Mouse (Mus musculus) G1E (cell line): ENCODE data around the gene Wdr73. TPM values are rescaled to one million over a fixed set of nuclear protein-coding genes. Genes with fewer than 3 reads are reported as not detected.

Source experiments
- ATAC-seq: 2 replicates; pipeline ENCODE4 v1.8.0; 2016; ENCODE audit warnings: mild to moderate bottlenecking; ENCODE audit not compliant: insufficient number of reproducible peaks, poor library complexity, low FRiP score, severe bottlenecking; ENCODE audit errors: extremely low read depth
- DNase-seq: peaks from one replicate; pipeline ENCODE4 v3.0.0; 2012; ENCODE audit warnings: low spot score
- H3K27me3 ChIP-seq: 2 replicates; pipeline ENCODE4 v1.6.1; 2012; ENCODE audit warnings: mild to moderate bottlenecking, low read length, inconsistent platforms; ENCODE audit not compliant: insufficient read depth
- H3K36me3 ChIP-seq: replicated peaks from 2 replicates; pipeline ENCODE3; 2012; ENCODE audit warnings: mild to moderate bottlenecking, inconsistent platforms
- H3K4me1 ChIP-seq: 2 replicates; pipeline ENCODE4 v1.6.1; 2012; ENCODE audit warnings: low read depth, low read length, inconsistent platforms, mixed read lengths; ENCODE audit not compliant: insufficient read depth
- H3K4me3 ChIP-seq: 2 replicates; pipeline ENCODE4 v1.5.1; 2012; ENCODE audit warnings: low read depth, mild to moderate bottlenecking, inconsistent platforms, low read length, moderate library complexity, mixed read lengths
- H3K9me3 ChIP-seq: replicated peaks from 2 replicates; pipeline ENCODE4 v1.6.1; 2012; ENCODE audit warnings: inconsistent platforms
- CTCF ChIP-seq: IDR thresholded peaks from 2 replicates; pipeline ENCODE4 v1.5.1; 2012; ENCODE audit warnings: low read depth, low read length, inconsistent platforms, mixed read lengths
- GATA1 ChIP-seq: IDR thresholded peaks from 2 replicates; pipeline ENCODE4 v1.6.1; 2012; ENCODE audit warnings: borderline replicate concordance, low read length, inconsistent platforms, mixed read lengths
- GATA2 ChIP-seq: IDR thresholded peaks from 2 replicates; pipeline ENCODE4 v1.6.1; 2012; ENCODE audit warnings: low read depth, low read length, inconsistent platforms, borderline replicate concordance
- POLR2AphosphoS5 ChIP-seq: IDR thresholded peaks from 2 replicates; pipeline ENCODE4 v1.6.1; 2012; ENCODE audit warnings: low read depth, low read length, inconsistent platforms; ENCODE audit not compliant: insufficient replicate concordance
- TAL1 ChIP-seq: conservative IDR thresholded peaks from 2 replicates; pipeline ENCODE4 v1.6.1; 2012; ENCODE audit warnings: low read depth, low read length, inconsistent platforms, mixed read lengths
- polyA plus RNA-seq: library from polyadenylated mRNA; stranded (reverse); fragments of >175 nt; gene quantifications from 2 replicates; pipeline ENCODE4 v1.2.3, GENCODE M21; 2012
- total RNA-seq, 2 experiments: library from RNA; stranded (forward) in 1 of 2; stranded (reverse) in 1 of 2; fragments of 200-1000 nt in 1 of 2; fragments of >200 nt in 1 of 2; fragmentation: Nextera tagmentation in 1 of 2; gene quantifications; 2 replicates each; pipeline ENCODE4 v1.2.3; 2014 to 2017

Gene Wdr73
- total and polyA plus RNA-seq, 3 experiments, result 14.4 to 31.1 (median 19.0) TPM

DNA sequence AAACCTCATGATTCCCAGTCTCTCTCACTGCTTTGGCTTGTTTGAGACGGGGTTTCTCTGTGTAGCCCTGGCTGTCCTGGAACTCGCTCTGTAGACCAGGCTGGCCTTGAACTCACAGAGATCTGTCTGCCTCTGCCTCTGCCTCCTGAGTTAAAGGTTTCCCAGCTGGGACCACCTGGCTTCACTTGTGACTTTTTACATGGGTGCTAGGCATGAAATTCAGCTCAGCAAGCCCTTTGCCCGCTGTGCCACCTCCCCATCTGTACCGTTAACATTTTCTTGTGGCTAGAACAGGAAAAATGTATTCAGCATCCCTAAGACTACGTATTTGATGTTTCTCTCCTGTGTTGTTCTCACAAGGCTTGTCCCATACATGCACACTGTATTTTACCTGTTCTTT is 50.5 kb downstream of the Wdr73 start:
- Histone ChIP-seq H3K27me3 (peaks cover 6% of the 10 kb centered on the region; the same call in 1 of the 2 replicates), H3K4me1 (peaks cover 6% of the 10 kb centered on the region), H3K9me3 (peaks cover 4% of the 10 kb centered on the region), H3K4me3 (no peak overlapping the region), H3K36me3 (no peaks in the 10 kb centered on the region)
- no peak for ATAC-seq
- TF ChIP-seq GATA1, result no peak
- TF ChIP-seq GATA2, result no peak
- TF ChIP-seq CTCF, result no peak
- no peak for TF ChIP-seq TAL1
- no peak for TF ChIP-seq POLR2AphosphoS5
- DNase-seq, result no peak

DNA sequence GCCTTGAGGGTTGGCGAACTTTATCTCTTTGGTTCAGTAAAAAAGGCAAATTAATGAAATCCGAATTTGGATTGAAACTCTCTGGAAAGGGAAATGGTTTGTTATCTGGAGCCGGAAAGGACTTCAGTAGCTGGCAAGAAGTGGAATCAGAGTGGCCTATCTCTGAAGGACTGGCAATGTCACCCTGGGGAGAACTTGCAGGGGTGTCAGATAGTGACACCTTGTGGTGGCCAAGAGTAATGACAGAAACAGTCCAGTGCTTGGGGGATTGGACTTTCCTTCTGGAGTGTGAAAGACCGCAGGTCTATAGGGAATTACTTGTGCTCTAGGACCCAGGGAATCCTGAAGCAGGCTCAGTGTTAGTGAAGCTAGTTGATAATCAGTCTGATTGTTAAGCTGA is 51.4 kb downstream of the Wdr73 start:
- Histone ChIP-seq H3K9me3 (peaks cover 4% of the 10 kb centered on the region), H3K4me3 (no peak overlapping the region), H3K36me3 (no peaks in the 10 kb centered on the region), H3K4me1 (peaks cover 6% of the 10 kb centered on the region), H3K27me3 (peaks cover 9% of the 10 kb centered on the region)
- DNase-seq, result peak; percentile 68
- ATAC-seq, result no peak; the same call in 1 of the 2 replicates
- TF ChIP-seq TAL1 (no peak), CTCF (peak; percentile 94)

DNA sequence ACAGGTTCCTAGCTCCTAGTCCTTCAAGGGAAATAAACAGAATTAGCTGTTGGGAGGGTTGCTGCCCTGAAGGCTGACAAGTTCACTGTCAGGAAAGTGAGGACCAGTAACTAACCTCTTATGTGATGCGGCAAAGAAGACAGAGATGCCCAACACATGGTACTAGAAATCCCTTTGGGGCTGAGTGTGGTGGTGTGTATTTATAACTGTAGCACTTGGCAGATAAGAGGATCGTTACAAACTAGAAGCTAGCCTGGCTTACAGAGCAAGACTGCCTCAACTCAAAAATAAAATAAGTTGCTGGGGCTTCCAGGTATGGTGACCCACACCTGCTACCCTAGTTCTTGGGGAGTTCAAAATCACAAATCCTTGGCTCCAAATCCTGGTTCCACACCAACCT is 51.8 kb downstream of the Wdr73 start:
- DNase-seq, result no peak
- peaks cover 4% of the 10 kb centered on the region for H3K9me3 ChIP-seq
- ATAC-seq, result no peak
- no peak for TF ChIP-seq GATA1
- no peak for TF ChIP-seq GATA2
- no peak for TF ChIP-seq TAL1
- TF ChIP-seq CTCF, result no peak
- no peak for TF ChIP-seq POLR2AphosphoS5
- H3K27me3 ChIP-seq, result peaks cover 11% of the 10 kb centered on the region
- H3K4me3 ChIP-seq, result no peak overlapping the region
- H3K36me3 ChIP-seq, result no peaks in the 10 kb centered on the region
- peaks cover 6% of the 10 kb centered on the region for H3K4me1 ChIP-seq

DNA sequence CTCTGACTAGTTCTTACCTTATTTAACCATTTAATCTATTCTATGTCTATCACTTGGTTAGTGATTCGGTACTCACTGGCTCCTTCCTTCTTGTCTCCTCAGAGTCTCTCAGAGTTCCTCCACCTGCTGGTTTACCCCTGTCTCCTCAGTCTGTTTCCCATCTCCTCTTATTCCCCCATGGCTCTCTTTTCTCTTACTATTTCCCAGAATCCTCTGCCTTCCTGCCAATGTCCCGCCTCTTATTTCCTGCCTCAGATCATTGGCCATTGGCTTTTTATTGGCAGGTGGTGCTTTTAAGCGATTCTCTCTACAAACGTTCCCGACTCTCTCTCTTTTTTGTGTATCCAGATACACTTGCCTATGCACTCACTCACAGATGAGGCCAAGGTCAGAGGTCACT is 54.4 kb downstream of the Wdr73 start:
- H3K27me3 ChIP-seq, result peaks cover 15% of the 10 kb centered on the region
- H3K4me3 ChIP-seq, result no peak overlapping the region
- ATAC-seq (no peak), DNase-seq (no peak)
- H3K9me3 ChIP-seq, result no peaks in the 10 kb centered on the region
- H3K36me3 ChIP-seq, result no peaks in the 10 kb centered on the region
- peaks cover 6% of the 10 kb centered on the region for H3K4me1 ChIP-seq
- TF ChIP-seq GATA1 (no peak), TAL1 (no peak), POLR2AphosphoS5 (no peak), GATA2 (no peak), CTCF (no peak)

DNA sequence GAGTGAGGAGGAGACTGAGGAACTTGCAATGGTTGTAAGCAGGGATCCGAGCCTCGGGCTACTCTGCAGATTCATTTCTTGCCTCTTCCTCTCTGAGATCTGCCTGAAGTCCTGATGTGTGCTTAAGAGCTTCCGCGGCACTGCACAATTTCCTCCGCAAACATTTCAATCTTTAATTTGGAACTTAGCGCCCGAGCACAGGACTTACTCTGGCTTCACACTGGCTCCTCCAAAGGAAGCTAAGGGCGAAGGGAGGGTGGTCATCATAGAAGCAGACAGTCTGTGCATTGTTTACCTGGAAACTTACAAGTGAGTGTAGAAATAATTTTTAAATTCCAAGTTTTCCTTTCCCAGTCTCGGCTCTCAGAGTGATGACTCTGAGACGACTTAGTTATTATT is 54.8 kb downstream of the Wdr73 start:
- DNase-seq (no peak), ATAC-seq (no peak)
- Histone ChIP-seq H3K4me1 (peaks cover 6% of the 10 kb centered on the region), H3K9me3 (no peaks in the 10 kb centered on the region), H3K4me3 (no peak overlapping the region), H3K36me3 (no peaks in the 10 kb centered on the region), H3K27me3 (peaks cover 15% of the 10 kb centered on the region)
- TF ChIP-seq GATA1, result no peak
- TF ChIP-seq CTCF, result no peak
- no peak for TF ChIP-seq TAL1
- no peak for TF ChIP-seq POLR2AphosphoS5
- TF ChIP-seq GATA2, result no peak

DNA sequence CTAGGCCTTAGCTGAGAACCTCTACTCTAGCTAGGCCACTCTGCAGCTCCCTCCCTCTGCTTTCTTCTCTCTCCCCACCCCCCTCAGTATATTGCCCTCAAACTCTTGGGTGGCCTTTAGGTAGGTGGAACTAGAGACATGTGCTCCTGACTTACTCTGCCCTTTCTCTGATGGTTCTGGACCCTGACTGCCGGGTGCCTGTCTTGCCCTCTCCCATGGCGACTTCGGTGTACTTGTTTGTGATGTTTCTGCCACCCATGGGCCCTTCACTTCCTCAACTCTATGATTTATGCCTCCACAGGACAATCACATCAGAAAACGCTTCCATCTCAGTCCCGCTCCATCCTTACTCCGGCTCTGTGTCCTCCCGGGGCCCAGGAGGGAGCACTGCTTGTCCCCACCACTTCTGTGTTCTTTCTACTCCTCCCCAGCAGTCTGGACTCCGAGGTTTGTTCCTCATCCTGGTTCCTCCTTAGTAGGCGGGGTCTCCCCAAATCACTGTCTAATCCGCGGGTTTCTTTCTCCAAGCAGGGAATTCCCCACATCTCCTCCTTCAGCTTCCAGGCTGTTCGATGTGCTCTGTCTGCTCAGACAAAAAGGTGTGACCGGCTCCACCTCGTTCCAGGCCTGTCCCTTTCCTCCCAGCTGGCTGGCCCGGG is 55.3 kb downstream of the Wdr73 start:
- peaks cover 15% of the 10 kb centered on the region for H3K27me3 ChIP-seq
- DNase-seq, result no peak
- ATAC-seq, result no peak
- H3K9me3 ChIP-seq, result no peaks in the 10 kb centered on the region
- no peaks in the 10 kb centered on the region for H3K36me3 ChIP-seq
- no peak overlapping the region for H3K4me3 ChIP-seq
- H3K4me1 ChIP-seq, result peaks cover 9% of the 10 kb centered on the region
- TF ChIP-seq GATA1, result no peak
- no peak for TF ChIP-seq GATA2
- TF ChIP-seq POLR2AphosphoS5, result no peak
- no peak for TF ChIP-seq TAL1
- no peak for TF ChIP-seq CTCF

DNA sequence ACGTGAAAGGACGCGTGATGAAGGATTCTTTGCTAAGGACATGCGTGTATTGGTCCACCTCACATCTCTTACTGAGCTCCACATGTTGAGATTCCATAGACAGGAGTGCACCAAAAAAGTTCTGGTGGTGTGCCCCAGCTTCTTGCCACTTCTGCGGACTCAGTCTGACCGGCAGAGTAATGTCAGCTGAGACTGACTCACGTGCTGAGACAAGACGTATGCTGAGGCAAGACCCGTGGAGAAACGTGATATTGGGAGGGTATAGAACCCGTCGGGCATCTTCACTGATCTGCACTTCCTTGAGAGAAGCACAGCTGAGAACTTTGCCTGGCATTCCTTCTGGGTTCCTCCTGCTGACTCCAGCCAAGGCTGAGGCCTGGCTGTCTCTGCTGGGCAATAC is 56.4 kb downstream of the Wdr73 start:
- ATAC-seq (no peak), DNase-seq (no peak)
- Histone ChIP-seq H3K9me3 (no peaks in the 10 kb centered on the region), H3K36me3 (no peaks in the 10 kb centered on the region), H3K4me3 (no peak overlapping the region), H3K4me1 (peaks cover 6% of the 10 kb centered on the region), H3K27me3 (peaks cover 17% of the 10 kb centered on the region)
- TF ChIP-seq CTCF (no peak), GATA1 (no peak), POLR2AphosphoS5 (no peak)
